Mouse (Mus musculus): Measurements from ENCODE around the gene Taf1b. TPM values are rescaled to one million over a fixed set of nuclear protein-coding genes. Genes with fewer than 3 reads are reported as not detected.
"Not testable (repeated sequence)": the region's sequence is repeated elsewhere in the genome, so short reads cannot be mapped to it uniquely, and the experiment has no call there.

The Taf1b gene
- polyA plus RNA-seq (2014; fragmentation: Nextera tagmentation; extraction: Ambion mirVana): 33.8 and 39.4 TPM in 2 replicates

GRCm38 (mm10) chr12:24498150-24498840, at the start of gene Taf1b:
Gene Taf1b (plus strand): TSS chr12:24498359.
- no peaks in the 10 kb centered on the region for H3K9me3 ChIP-seq (ENCODE audit: control insufficient read depth, low read length)
- peak; percentile 86 for ATAC-seq (ENCODE audit: low FRiP score)
- peak within 1 kb of the TSS; percentile 66; the same call in 1 of the 2 replicates for H3K27ac ChIP-seq
- H3K4me2 ChIP-seq (replicated peaks): peak within 1 kb of the TSS; percentile 57
- H3K36me3 ChIP-seq (replicated peaks; ENCODE audit: control insufficient read depth, insufficient read depth): 0 out of 2 replicates have a peak, but pooled peaks cover 2% of the 10 kb centered on the region
- no peaks in the 10 kb centered on the region for H3K27me3 ChIP-seq (ENCODE audit: control insufficient read depth, insufficient read depth, low read length)
- H3K4me3 ChIP-seq (replicated peaks; ENCODE audit: low read length): peak within 1 kb of the TSS; percentile 67
- 12% methylated on average over 27 of the region's 31 CpGs for WGBS
- H3K9ac ChIP-seq: peak within 1 kb of the TSS; percentile 84
- H3K4me1 ChIP-seq (replicated peaks; ENCODE audit: control insufficient read depth, insufficient read depth, low read length): no peaks in the 10 kb centered on the region
- peak; percentile 86 for DNase-seq (ENCODE audit: low spot score)

GRCm38 (mm10) chr12:24460406-24460805, 37.8 kb upstream of the Taf1b start:
- Histone ChIP-seq H3K4me3 (replicated peaks; ENCODE audit: low read length) (no peak overlapping the region), H3K27me3 (ENCODE audit: control insufficient read depth, insufficient read depth, low read length) (no peaks in the 10 kb centered on the region), H3K4me2 (replicated peaks) (no peak overlapping the region), H3K9me3 (ENCODE audit: control insufficient read depth, low read length) (no peaks in the 10 kb centered on the region), H3K9ac (no peak overlapping the region), H3K36me3 (replicated peaks; ENCODE audit: control insufficient read depth, insufficient read depth) (no peaks in the 10 kb centered on the region), H3K27ac (no peak overlapping the region), H3K4me1 (replicated peaks; ENCODE audit: control insufficient read depth, insufficient read depth, low read length) (no peaks in the 10 kb centered on the region)
- WGBS: 91% methylated on average over 10 of the region's 10 CpGs
- no peak for ATAC-seq (ENCODE audit: low FRiP score)
- no peak for DNase-seq (ENCODE audit: low spot score)

GRCm38 (mm10) chr12:24462121-24462520, 36.0 kb upstream of the Taf1b start:
- H3K27me3 ChIP-seq (ENCODE audit: control insufficient read depth, insufficient read depth, low read length); H3K4me3 ChIP-seq (replicated peaks; ENCODE audit: low read length); H3K36me3 ChIP-seq (replicated peaks; ENCODE audit: control insufficient read depth, insufficient read depth); H3K27ac ChIP-seq; H3K9me3 ChIP-seq (ENCODE audit: control insufficient read depth, low read length); ATAC-seq (ENCODE audit: low FRiP score); DNase-seq (ENCODE audit: low spot score); H3K4me2 ChIP-seq (replicated peaks); H3K4me1 ChIP-seq (replicated peaks; ENCODE audit: control insufficient read depth, insufficient read depth, low read length); H3K9ac ChIP-seq: not testable (repeated sequence)
- WGBS: 38% methylated on average over 4 of the region's 4 CpGs

- not testable (repeated sequence) for H3K36me3 ChIP-seq (replicated peaks; ENCODE audit: control insufficient read depth, insufficient read depth); H3K9me3 ChIP-seq (ENCODE audit: control insufficient read depth, low read length); H3K4me1 ChIP-seq (replicated peaks; ENCODE audit: control insufficient read depth, insufficient read depth, low read length); H3K4me2 ChIP-seq (replicated peaks); H3K9ac ChIP-seq; H3K4me3 ChIP-seq (replicated peaks; ENCODE audit: low read length); H3K27me3 ChIP-seq (ENCODE audit: control insufficient read depth, insufficient read depth, low read length); ATAC-seq (ENCODE audit: low FRiP score); DNase-seq (ENCODE audit: low spot score); H3K27ac ChIP-seq
- 88% methylated on average over 6 of the region's 6 CpGs for WGBS
Measured at GRCm38 (mm10) chr12:24463490-24463889, 34.7 kb upstream of the Taf1b start.

GRCm38 (mm10) chr12:24468966-24469365, 29.2 kb upstream of the Taf1b start:
- no peak for ATAC-seq (ENCODE audit: low FRiP score)
- Histone ChIP-seq H3K27me3 (ENCODE audit: control insufficient read depth, insufficient read depth, low read length) (no peaks in the 10 kb centered on the region), H3K4me3 (replicated peaks; ENCODE audit: low read length) (no peak overlapping the region), H3K9ac (no peak overlapping the region), H3K4me1 (replicated peaks; ENCODE audit: control insufficient read depth, insufficient read depth, low read length) (no peaks in the 10 kb centered on the region), H3K36me3 (replicated peaks; ENCODE audit: control insufficient read depth, insufficient read depth) (no peaks in the 10 kb centered on the region), H3K27ac (no peak overlapping the region), H3K9me3 (ENCODE audit: control insufficient read depth, low read length) (no peaks in the 10 kb centered on the region), H3K4me2 (replicated peaks) (no peak overlapping the region)
- DNase-seq (ENCODE audit: low spot score): no peak
- WGBS: 87% methylated on average over 2 of the region's 2 CpGs

- WGBS: 15% methylated on average over 4 of the region's 4 CpGs
- DNase-seq (ENCODE audit: low spot score): peak; percentile 55
- Histone ChIP-seq H3K4me2 (replicated peaks) (no peak overlapping the region), H3K4me3 (replicated peaks; ENCODE audit: low read length) (no peak overlapping the region), H3K27me3 (ENCODE audit: control insufficient read depth, insufficient read depth, low read length) (no peaks in the 10 kb centered on the region), H3K27ac (no peak overlapping the region), H3K4me1 (replicated peaks; ENCODE audit: control insufficient read depth, insufficient read depth, low read length) (no peaks in the 10 kb centered on the region), H3K36me3 (replicated peaks; ENCODE audit: control insufficient read depth, insufficient read depth) (no peaks in the 10 kb centered on the region), H3K9me3 (ENCODE audit: control insufficient read depth, low read length) (no peaks in the 10 kb centered on the region), H3K9ac (no peak overlapping the region)
- ATAC-seq (ENCODE audit: low FRiP score): peak; percentile 48; the same call in 1 of the 2 replicates
Measured at GRCm38 (mm10) chr12:24470943-24471342, 27.2 kb upstream of the Taf1b start.

- 78% methylated on average over 3 of the region's 3 CpGs for WGBS
Measured at GRCm38 (mm10) chr12:24473221-24473620, 24.9 kb upstream of the Taf1b start.

GRCm38 (mm10) chr12:24484930-24485329, 13.2 kb upstream of the Taf1b start:
- Histone ChIP-seq H3K36me3 (replicated peaks; ENCODE audit: control insufficient read depth, insufficient read depth) (no peaks in the 10 kb centered on the region), H3K4me2 (replicated peaks) (no peak overlapping the region), H3K9me3 (ENCODE audit: control insufficient read depth, low read length) (no peaks in the 10 kb centered on the region), H3K9ac (no peak overlapping the region), H3K4me3 (replicated peaks; ENCODE audit: low read length) (no peak overlapping the region), H3K27me3 (ENCODE audit: control insufficient read depth, insufficient read depth, low read length) (no peaks in the 10 kb centered on the region), H3K4me1 (replicated peaks; ENCODE audit: control insufficient read depth, insufficient read depth, low read length) (no peaks in the 10 kb centered on the region), H3K27ac (no peak overlapping the region)
- DNase-seq (ENCODE audit: low spot score): no peak
- ATAC-seq (ENCODE audit: low FRiP score): no peak
- WGBS: 95% methylated on average over 4 of the region's 4 CpGs

More at GRCm38 (mm10) chr12:24473221-24473620, 24.9 kb upstream of the Taf1b start:
- Histone ChIP-seq H3K27me3 (ENCODE audit: control insufficient read depth, insufficient read depth, low read length) (no peaks in the 10 kb centered on the region), H3K27ac (no peak overlapping the region), H3K4me3 (replicated peaks; ENCODE audit: low read length) (no peak overlapping the region), H3K4me2 (replicated peaks) (no peak overlapping the region), H3K9ac (no peak overlapping the region), H3K4me1 (replicated peaks; ENCODE audit: control insufficient read depth, insufficient read depth, low read length) (no peaks in the 10 kb centered on the region), H3K9me3 (ENCODE audit: control insufficient read depth, low read length) (no peaks in the 10 kb centered on the region), H3K36me3 (replicated peaks; ENCODE audit: control insufficient read depth, insufficient read depth) (no peaks in the 10 kb centered on the region)
- ATAC-seq (ENCODE audit: low FRiP score): no peak
- DNase-seq (ENCODE audit: low spot score): no peak

- 80% methylated on average over 1 of the region's 1 CpGs for WGBS
- no peaks in the 10 kb centered on the region for H3K4me1 ChIP-seq (replicated peaks; ENCODE audit: control insufficient read depth, insufficient read depth, low read length)
- no peak overlapping the region for H3K4me2 ChIP-seq (replicated peaks)
- no peaks in the 10 kb centered on the region for H3K27me3 ChIP-seq (ENCODE audit: control insufficient read depth, insufficient read depth, low read length)
- H3K9ac ChIP-seq: no peak overlapping the region
- no peak overlapping the region for H3K27ac ChIP-seq
- no peak for ATAC-seq (ENCODE audit: low FRiP score)
- no peak for DNase-seq (ENCODE audit: low spot score)
- H3K9me3 ChIP-seq (ENCODE audit: control insufficient read depth, low read length): no peaks in the 10 kb centered on the region
- H3K4me3 ChIP-seq (replicated peaks; ENCODE audit: low read length): no peak overlapping the region
- H3K36me3 ChIP-seq (replicated peaks; ENCODE audit: control insufficient read depth, insufficient read depth): no peaks in the 10 kb centered on the region
Measured at GRCm38 (mm10) chr12:24486882-24487281, 11.3 kb upstream of the Taf1b start.
